Mouse (Mus musculus) activated CD4-positive, CD25-positive, alpha-beta regulatory T cell, adult 4 months (primary cell): ENCODE data around the gene Eif1b. TPM values are rescaled to one million over a fixed set of nuclear protein-coding genes. Genes with fewer than 3 reads are reported as not detected.

ENCODE experiments used
- ATAC-seq: one replicate; pipeline ENCODE4 v1.8.0; 2017
- polyA plus RNA-seq, 2 experiments: library from polyadenylated mRNA; unstranded; fragments of 100-300 nt; shearing (Covaris generic); gene quantifications; one replicate each; pipeline ENCODE4 v1.2.1; 2017

Gene Eif1b
- polyA plus RNA-seq = 10 to 100 TPM; 78.5 to 79.6 TPM

DNA sequence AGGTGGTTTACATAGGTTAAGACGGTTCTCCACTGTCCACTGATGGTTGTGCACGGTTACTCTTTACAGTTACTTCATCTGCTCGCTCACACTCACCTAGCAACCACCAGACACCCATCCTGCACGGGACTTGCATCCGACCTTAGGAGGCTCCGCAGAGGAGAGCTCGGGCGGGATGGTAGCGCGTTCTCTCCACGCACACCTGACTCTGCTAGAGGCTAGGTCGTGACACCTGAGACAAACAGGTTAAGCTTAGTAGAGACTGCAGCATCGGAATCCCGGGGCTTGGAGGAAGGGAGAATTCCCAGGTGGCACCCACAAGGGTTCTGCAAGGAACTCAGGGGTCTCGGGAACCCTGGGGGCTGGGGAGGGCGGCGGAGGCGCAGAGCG, at the start of gene Eif1b:
TSS of gene Eif1b (plus strand) at position 223 of the 390 bp plus-strand sequence.
- peak; percentile 28 for ATAC-seq

DNA sequence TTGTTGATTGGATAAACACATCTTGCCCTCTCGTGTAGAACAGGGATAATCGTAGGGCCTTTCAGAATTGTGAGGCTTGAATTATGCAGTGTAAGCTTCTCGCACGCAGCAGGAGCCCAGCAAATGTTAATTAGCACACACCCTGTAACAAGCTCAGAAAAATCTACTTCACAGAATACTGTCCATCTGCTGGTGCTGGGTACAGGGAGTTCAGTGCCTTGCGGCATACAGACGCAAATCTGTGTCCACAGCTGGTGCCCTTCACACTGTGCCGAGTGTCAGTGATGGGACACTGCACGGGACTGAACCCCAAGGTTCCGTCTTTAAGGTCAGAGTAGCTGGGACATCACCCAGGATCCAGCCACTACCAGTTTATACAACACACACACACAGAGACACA, 47.4 kb upstream of the Eif1b start:
- ATAC-seq = no peak

DNA sequence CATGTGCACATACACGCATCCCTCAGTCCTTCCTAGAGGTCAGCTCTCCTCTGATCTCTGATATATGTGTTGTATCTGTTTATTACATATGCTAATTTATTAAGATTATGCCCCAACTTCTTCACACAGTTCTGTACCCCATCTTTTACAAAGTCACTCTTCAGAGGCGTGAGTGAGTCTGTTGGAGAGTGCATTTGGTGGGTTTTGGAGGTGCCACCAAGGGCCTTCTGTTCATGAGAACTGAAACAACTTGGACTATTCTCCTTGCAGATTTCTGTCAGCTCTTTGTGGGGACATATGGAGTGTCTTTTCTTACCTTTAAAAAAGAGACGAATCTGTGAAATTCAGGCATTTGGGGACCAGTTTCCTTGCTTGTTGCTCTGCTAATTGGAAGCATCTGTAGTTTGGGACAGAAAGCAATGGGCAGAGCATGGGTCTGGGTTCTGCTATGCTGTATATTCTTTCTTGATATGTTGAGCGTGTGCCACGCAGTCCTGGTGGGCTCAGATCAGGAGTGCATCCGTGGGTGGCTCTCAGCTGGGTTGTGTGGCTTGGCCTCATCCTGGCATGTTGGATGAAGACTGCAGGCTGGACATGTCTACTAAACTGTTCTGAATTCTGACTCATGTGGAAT, 42.2 kb upstream of the Eif1b start:
- no peak for ATAC-seq

DNA sequence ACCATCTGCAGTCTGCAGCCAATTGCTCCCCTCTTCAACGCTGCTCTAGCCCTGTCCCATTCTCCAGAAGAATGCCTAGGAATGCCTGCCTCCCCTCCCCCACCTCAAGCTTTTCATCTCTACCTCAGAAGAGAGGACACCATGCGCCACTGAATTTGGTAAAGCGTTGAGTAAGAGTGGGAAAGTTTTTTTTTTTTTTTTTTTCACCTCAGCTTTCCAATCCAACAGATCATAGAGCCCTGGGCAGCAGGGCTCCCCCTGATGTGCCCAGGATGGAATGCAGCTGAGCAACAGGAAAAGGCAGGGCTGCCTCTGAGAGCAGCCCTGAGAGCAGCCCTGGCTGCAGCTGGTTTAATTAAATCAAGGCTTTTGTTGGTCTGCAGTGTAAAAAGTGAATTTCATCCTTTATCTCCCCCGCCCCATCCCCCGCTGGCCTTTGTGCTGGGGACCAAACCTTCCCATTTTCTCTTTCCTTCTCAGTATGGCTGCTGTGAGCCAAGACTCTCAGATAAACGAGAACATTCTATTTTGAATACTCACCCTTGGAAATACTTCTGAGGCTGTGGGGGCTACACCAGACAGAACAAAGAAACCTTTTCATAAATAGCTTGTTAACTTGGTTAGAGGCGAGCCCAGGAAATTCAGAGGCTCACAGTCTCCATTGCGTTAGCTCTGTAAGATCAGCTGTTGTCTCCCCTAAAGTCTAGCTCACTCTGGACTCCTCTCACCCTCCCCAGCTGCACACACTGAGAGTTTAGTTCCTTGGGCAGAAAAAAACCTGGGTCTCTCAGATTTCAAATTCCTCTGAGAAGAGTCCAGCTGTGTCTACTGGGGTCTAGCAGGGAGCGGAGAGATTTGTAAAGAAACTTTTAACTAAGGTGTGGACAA, 36.0 kb upstream of the Eif1b start:
- ATAC-seq = no peak

DNA sequence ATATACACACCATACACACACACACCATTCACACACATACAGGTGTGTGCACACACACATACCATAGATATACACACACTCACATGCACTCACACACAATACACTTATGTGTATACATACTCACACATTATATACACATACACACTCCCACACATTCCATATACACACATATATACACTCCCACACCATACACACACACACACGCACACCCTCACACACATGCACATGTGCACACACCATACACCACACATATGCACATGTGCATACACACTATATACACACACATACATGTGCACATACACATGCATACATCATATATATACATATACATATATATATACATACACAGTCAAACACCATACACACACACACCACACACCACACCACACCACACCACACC, 21.6 kb upstream of the Eif1b start:
- no peak for ATAC-seq

DNA sequence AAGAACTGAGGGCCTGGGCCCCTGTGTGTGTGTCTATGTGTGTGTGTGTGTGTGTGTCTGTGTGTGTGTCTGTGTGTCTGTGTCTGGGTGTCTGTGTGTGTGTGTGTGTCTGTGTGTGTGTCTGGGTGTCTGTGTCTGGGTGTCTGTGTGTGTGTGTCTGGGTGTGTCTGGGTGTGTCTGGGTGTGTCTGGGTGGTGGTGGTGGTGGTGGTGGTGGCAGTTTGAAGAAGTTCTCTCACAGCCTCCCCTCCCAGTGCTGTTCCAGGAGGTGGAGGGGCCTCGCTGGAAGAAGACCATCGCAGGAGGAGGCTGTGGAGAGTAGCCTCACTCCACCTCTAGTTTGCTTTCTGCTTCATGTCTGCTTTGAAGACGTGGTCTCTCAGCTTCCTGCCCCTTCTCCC, 10.4 kb upstream of the Eif1b start:
- no peak for ATAC-seq

DNA sequence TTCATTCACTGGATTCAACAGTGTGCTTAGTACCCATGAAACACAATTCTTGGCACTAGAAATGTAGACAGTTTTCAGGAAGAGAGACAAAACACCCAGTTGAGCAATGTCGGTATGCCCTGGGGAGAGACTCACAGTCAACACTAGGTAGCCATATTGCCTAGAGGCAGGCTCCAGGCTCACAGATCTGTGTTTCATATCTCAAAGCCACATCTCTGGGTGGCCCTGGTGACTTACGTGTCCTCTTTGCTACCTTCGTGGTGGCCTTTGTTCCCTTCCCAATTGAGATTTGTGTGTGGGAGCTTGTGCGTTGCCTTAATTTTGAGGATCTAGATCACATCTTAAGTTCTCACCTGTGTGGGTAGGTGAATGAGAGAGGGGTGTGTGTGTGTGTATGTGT, 9.7 kb upstream of the Eif1b start:
- no peak for ATAC-seq

DNA sequence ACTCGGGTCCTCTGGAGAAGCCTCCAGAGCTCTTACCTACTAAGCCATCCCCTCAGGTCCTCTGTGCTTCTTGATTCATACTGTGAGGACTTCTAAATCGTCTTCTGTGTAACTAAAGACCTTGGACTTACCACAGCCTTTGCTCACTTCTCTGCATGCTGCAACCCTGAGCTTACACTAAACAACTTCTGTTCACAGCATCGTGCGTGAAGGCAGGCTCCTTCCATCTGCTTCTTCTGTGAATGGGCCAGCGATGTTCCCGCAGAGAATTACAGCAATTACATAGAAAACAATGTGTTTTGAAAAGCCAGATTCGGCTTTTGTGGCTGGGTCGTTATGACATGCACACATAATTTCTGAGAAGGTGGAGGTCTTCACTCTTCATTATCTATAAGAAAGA, 8.9 kb upstream of the Eif1b start:
- no peak for ATAC-seq

DNA sequence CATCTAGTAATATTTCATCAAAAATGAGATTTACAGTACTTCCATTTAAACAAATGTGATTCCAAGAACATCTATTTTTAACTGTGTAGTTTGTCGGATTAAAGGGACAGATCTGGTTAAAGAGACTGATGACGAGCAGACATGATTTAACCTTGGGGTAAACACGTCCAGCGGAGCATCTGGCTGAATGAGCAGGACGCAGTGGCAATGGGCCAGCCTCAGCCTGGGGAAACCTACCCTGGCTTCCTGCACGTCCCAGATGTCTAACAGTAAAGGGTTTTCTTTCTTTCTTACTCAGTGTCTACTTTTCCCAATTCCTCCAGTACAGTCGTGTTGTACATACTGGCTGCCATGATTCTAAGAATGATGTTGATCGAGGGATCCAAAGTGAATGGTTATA, 5.0 kb upstream of the Eif1b start:
- no peak for ATAC-seq

DNA sequence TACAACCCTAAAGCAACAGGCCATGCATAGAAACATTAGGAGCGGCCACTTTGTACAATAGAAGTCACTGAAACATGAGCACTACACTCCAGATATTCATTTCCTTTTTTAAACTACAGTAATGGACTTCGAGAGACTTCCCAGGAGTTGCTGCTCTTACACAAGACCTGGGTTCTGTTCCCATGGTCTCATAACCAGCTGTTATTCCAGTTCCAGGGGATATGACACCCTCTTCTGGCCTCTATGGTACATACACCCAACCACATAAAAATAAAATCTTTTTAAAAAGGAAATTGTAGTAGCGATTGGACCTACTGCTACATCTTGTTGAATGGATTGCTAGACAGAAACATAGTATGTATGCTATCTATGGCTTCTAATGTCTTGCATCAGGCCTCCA, 523 bp upstream of the Eif1b start:
- ATAC-seq = no peak

DNA sequence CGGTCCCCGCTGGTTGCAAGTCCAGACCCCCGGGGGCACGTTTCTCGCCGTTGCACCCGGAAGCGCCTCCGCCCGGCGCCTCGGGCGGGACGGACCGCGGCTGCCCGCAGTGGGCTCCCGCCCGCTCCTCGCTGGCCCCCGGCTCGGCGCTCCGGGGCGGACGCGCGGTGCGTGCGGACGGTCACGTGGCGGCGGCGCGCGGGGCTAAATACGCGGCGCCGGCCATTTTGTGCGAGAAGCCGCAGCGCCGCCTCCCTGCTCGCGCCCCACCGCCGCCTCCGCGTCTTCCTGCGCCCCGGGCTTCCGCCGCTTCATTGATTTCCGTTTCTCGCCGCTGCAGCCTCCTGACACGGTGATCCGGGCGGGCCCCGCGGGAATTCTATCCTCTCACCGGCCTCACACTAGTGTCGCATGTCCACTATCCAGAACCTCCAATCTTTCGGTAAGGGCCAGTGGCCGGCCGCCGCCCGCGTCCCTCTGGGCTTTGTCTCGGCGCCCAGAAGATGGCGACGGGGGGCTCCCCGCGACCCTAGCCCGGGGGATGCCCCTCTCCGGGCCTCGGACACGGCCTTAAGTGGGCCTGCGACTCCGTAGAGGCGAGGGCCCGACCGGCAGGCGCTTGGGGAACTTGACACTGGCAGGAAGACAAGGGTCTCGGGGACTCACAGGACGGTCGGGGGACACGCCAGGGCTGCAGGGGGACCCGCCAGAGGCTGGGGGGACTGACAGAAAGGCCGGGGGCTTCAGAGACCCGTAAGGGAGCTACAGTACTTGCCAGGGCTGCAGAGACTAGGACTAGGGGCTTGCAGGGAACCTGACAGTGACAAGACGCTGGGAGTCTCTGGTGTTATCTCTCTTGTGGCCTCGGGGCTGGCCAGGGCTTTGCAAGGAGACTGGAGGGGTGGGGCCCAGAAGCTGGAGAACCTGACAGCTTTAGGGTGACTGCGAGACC, 644 bp downstream of the Eif1b start:
- peak; percentile 78 for ATAC-seq

DNA sequence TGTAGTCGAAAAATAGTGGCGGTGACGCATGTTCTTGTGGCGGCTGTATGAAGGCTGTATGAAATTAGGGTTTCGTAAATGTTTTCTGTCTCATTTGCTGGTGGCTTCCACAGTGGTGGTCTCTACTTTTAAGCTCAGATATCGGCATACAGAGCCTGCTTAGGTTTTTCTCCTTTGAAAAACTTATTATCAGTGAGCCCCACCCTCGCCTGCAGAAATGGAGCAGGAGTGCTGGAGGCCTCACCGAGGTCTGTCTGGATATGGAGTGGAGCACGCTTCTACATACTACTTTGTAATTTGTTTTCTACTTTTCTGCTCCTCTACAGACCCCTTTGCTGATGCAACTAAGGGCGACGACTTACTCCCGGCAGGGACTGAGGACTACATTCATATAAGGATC, 1.7 kb downstream of the Eif1b start:
- no peak for ATAC-seq

DNA sequence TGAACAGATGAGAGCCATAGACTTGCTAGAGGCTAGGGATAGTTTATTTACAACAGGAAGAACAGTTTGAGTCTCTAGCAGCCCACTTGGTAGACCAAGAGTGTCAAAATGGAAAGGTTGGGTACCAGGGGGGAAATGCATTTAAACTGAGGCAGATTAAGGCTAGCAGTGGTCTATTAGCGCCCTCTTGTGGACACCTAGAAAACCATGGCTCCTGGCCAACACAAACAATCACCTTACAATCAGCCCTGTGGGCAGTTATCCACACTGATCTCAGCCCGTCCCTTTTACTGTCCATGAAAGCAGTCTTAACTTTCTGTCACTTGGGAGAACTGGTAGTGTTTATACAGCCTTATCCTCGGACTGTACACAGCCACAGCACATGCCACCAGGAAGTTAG, 4.7 kb downstream of the Eif1b start:
- ATAC-seq = peak; percentile 24

DNA sequence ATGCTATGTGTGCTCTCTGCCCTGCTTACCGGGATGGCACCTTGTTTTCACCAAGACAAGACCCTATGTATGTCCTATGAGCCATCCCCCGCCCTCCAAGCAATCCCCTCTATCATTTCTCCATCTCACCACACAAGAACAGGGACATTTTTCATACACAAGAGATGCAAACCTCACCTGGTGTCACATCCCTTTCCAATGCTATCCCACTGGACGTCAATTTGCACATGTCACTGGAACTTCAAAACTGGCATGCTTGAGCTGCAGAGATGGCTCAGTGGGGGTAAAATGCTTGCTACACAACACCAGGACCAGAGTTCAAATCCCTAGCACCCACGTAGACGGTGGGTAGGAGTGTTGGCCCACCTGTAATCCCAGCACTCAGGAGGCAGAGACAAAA, 6.0 kb downstream of the Eif1b start:
- ATAC-seq = no peak

DNA sequence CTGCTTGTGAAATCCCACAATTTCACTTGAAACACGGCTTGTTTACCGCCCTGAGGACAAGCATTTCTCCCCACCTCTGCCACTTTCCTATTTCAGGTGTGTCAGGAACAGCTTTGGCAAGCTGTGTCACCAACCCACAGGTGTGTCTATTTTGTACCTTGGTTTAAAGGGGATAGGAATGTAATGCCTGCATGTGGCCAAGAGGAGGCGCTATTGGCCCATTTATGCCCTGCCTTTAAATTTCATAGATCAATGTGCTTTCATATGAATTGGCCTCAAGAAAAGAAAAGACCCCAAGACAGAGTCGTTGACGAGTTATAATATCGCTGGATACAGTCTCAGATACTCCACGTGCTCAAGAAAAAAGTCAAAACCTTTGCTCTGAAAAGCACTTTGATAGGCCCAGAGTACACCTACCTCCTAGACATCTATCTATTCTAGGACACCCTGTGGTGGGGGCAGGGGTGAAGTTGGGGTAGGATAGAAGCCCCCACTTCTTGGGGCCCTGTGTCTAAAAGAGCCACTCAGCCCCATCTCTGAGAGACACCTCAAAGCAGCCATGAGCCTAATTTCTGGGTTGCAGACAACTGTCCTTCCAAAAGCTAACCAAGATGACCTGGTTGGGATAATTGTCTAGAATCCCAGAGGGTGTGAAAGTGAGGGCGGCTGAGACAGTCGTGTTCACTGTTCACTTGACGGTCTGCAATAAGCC, 9.3 kb downstream of the Eif1b start:
- no peak for ATAC-seq

DNA sequence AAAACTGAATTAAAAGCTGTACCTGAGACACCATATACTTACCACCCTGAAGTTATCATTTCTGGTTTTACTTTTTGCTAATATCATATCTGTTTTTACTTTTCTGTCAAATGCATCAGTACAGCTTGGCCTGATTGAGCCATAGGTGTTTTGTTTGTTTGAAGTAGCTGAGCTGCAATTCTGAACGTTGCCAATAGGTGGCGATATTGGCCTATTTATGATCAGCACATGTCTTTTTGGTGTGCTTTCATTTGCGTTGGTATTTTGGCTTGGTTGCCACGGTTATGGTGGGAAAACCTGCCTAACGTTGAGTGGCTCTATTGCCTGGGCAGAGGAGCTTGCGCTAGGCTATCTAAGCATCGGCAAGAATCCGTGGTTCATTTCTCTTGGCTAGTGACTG, 10.0 kb downstream of the Eif1b start:
- peak; percentile 75 for ATAC-seq

DNA sequence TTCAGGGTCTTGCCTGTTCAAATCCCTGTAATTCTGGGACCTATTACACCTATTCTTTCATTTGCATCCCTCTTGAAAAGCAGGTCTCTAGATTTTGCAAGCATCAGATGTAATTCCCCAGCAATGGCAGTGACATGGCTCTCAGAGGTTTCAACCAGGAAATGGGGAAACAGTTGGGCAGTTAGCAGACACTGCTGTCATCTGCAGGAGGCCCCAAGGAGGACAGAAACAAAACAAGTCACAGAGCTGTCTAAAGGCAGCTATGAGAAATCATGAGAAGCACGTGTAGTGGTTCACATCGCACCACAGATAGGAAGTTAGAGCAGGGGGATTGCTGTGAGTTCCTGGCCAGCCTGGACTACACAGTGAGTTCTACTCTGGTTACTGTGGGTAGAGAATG, 12.4 kb downstream of the Eif1b start:
- ATAC-seq = no peak

DNA sequence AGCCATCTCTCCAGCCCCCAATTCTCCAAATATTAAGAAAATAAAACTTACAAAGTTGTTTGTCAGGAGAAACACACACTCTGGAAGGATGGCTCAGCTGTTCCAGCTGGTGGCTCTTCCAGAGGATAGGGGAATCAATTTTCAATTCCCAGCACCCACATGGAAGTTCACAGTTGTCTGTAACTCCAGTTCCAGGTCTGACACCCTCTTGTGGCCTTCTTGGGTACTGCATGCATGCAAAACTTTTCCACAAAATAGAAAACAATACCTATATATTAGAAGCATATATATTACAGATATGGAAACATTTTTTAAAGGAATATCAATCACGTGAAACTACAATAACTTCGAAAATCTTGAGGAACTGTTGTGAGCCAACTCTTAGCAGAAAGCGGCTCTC, 19.7 kb downstream of the Eif1b start:
- ATAC-seq = no peak

DNA sequence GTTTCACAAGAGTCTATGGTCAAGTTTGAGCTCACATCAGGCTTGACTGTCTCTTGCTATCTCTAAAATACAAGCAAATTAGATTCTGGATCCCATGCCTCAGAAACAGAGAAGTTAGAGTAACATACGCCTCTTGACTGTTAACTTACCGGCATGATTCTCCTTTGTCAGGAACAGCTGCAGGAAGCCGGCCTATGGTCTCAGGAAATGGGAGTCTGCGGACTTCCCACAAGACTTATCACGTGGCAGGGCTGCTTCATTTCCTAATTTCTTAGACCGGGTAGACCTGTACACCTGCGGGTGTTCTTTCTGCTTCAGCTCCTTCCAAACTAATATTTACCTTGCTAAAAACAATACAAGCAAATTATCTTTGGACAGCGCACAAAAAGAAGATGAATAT, 24.7 kb downstream of the Eif1b start:
- ATAC-seq = no peak

DNA sequence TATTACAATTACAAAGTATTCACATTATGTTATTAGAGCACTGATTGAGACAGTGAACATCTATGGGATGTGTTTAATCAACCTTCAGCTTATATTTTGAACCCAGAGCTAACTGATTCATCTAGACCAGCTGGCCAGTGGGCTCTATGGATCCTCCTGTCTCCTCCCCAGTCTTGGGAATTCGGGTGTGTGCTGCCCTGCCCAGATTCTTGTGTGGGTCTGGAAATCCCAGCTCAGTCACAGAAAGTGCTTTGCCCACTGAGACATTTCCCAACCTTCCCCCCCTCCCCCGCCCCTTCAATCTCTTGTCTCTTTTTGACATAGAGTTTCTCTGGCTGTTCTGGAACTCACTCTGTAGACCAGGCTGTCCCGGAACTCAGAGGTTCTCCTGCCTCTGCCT, 26.9 kb downstream of the Eif1b start:
- no peak for ATAC-seq

DNA sequence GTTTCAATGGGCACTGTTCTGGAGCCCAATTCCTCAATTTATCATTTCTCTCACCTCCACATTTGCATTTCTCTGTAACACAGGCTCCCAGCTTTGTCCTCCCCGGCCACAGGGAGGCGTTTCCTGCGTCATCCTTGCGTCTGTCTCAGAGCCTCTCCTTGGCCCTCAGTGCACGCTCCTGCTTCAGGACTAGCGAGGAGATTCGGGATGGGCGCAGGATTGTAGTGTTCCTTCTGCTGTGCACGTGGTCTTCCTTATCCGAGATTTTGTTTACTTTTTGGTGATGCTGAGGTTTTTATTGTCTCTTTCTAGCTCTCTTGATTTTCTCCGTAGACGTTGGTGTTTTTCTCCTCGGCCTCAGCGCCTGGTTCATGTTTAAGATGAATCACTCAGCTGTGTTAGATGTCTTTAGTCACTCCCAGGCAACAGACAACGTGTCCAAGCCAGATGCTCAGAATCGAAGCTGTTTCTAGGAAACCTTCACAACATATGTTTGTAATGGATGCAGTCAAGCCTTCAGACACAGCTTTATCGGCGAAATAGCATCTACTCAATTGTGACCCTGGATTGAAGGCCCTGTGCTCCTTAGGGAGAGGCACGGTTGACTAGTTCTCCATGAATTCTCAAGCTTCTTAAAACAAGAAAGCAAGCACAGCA, 27.6 kb downstream of the Eif1b start:
- ATAC-seq = no peak

DNA sequence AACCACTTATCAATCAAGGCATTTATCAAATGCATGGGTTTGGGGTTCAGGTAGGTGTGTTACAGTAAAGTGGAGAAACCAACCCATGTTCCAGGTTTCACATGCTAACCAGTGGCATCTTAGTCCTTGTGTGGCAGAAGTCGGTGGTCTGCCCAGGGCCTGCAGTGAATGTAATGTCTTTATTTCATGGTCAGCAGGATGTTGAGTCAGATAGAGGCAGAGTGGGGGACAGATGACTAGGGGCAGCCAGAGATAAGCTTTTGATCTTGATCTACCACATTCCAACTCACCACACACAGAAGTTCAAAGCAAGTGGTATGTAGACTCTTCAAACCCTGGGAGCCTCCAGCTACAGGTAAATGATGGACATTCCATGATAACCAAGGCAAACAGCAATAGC, 29.1 kb downstream of the Eif1b start:
- ATAC-seq = no peak
